Mouse (Mus musculus): ENCODE measurements at regions not wholly inside any gene's neighbourhood (a gene's known extent, or its start where the extent isn't known, plus 50 kb on each side); places are given as distances from the start of the nearest gene placed in this dataset.

GRCm38 (mm10) chr2:45184704-45185620 is 67.8 kb upstream of the Zeb2 start:
- DNase-seq (ENCODE audit: low spot score) = no peak

- no peak for DNase-seq (ENCODE audit: low spot score)
Observed at GRCm38 (mm10) chr2:45184149-45184548, 67.0 kb upstream of the Zeb2 start.

- DNase-seq (ENCODE audit: low spot score) = no peak
Observed at GRCm38 (mm10) chr2:45182876-45183275, 65.7 kb upstream of the Zeb2 start.

- no peak for DNase-seq (ENCODE audit: low spot score)
Observed at GRCm38 (mm10) chr2:45181552-45181951, 64.4 kb upstream of the Zeb2 start.

- no peak for DNase-seq (ENCODE audit: low spot score)
Observed at GRCm38 (mm10) chr2:45178849-45179453, 61.8 kb upstream of the Zeb2 start.

- DNase-seq (ENCODE audit: low spot score) = no peak
Observed at GRCm38 (mm10) chr2:45172382-45172781, 55.2 kb upstream of the Zeb2 start.

GRCm38 (mm10) chr2:45171520-45172173 is 54.5 kb upstream of the Zeb2 start:
- DNase-seq (ENCODE audit: low spot score) = no peak

GRCm38 (mm10) chr2:45170272-45170671 is 53.1 kb upstream of the Zeb2 start:
- no peak for DNase-seq (ENCODE audit: low spot score)

- no peak for DNase-seq (ENCODE audit: low spot score)
Observed at GRCm38 (mm10) chr2:45169429-45170070, 52.4 kb upstream of the Zeb2 start.

- no peak for DNase-seq (ENCODE audit: low spot score)
Observed at GRCm38 (mm10) chr2:45168606-45169005, 51.4 kb upstream of the Zeb2 start.

Data from urinary bladder, postnatal 14 days (tissue).